Mouse (Mus musculus): Measurements from ENCODE around the gene Gm2115. TPM values are rescaled to one million over a fixed set of nuclear protein-coding genes. Genes with fewer than 3 reads are reported as not detected.

The Gm2115 gene
- polyA plus RNA-seq, 1 experiment from 2014 or later = 0.45 TPM

- H3K4me1 ChIP-seq (ENCODE audit: insufficient read depth, low read depth, low read length) = no peaks in the 10 kb centered on the region
- H3K4me3 ChIP-seq (ENCODE audit: low read depth, low read length) = no peak overlapping the region
- no peaks in the 10 kb centered on the region for H3K27me3 ChIP-seq (replicated peaks; ENCODE audit: insufficient read depth, low read length)
- TF ChIP-seq EP300 (IDR thresholded peaks at IDR 0.05) (no peak), CTCF (IDR thresholded peaks at IDR 0.05) (no peak)
- no peaks in the 10 kb centered on the region for H3K9me3 ChIP-seq (ENCODE audit: low read length)
- no peaks in the 10 kb centered on the region for H3K36me3 ChIP-seq (ENCODE audit: insufficient read depth, low read length)
- DNase-seq (ENCODE audit: low spot score) (no peak), ATAC-seq (no peak)
- 75% methylated on average over 1 of the region's 1 CpGs for WGBS
- H3K27ac ChIP-seq (ENCODE audit: low read length) = no peak overlapping the region
- H3K9ac ChIP-seq (replicated peaks; ENCODE audit: low read depth) = no peak overlapping the region
- no peak overlapping the region for H3K4me2 ChIP-seq (replicated peaks; ENCODE audit: low read depth, low read length)
These were observed 51.0 kb downstream of the Gm2115 start for GRCm38 (mm10) chr7:84579769-84580168.

GRCm38 (mm10) chr7:84585086-84585485 is 56.3 kb downstream of the Gm2115 start:
- H3K4me1 ChIP-seq (ENCODE audit: insufficient read depth, low read depth, low read length) = no peaks in the 10 kb centered on the region
- no peak overlapping the region for H3K27ac ChIP-seq (ENCODE audit: low read length)
- TF ChIP-seq EP300 (IDR thresholded peaks at IDR 0.05) (no peak), CTCF (IDR thresholded peaks at IDR 0.05) (no peak)
- no peak overlapping the region for H3K9ac ChIP-seq (replicated peaks; ENCODE audit: low read depth)
- DNase-seq (ENCODE audit: low spot score) = no peak
- no peak overlapping the region for H3K4me3 ChIP-seq (ENCODE audit: low read depth, low read length)
- H3K27me3 ChIP-seq (replicated peaks; ENCODE audit: insufficient read depth, low read length) = no peaks in the 10 kb centered on the region
- H3K4me2 ChIP-seq (replicated peaks; ENCODE audit: low read depth, low read length) = no peak overlapping the region
- ATAC-seq = no peak
- WGBS = 93% methylated on average over 4 of the region's 4 CpGs
- H3K36me3 ChIP-seq (ENCODE audit: insufficient read depth, low read length) = no peaks in the 10 kb centered on the region
- H3K9me3 ChIP-seq (ENCODE audit: low read length) = no peaks in the 10 kb centered on the region

DNA sequence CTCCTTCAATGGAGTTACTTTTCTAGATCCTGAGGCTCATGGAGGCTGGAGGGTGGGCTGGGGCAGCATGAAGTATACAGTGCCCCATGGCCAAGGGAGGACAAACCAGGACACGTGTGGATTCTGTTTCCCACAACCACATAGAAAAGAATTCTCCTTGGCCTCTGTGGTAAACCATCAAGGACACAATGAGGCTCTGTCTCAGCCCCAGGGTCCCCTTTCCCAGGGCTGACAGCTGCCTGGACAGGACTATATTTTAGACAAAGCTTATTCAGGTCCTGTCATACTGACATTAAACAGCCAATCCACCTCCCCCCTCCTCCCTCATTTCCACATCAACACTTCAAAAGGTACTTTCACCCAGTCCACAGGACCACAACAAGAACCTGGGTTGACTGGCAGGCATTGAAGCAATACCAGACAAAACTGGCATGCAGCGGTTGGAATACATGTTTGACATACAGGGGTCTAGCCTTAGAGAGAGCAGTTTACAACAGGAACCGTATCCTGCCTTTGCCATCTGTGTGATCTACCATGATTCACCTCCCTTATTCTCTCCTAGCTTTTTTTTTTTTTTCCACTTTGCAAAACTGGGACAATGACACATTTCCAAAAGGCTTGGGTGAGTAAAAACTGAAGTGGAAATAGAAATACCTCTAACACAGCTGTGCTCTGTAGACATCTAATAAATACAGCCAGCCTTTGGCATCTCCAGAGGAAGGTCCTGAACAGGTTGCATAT is 57.8 kb downstream of the Gm2115 start:
- Histone ChIP-seq H3K4me2 (replicated peaks; ENCODE audit: low read depth, low read length) (no peak overlapping the region), H3K36me3 (ENCODE audit: insufficient read depth, low read length) (no peaks in the 10 kb centered on the region), H3K4me1 (ENCODE audit: insufficient read depth, low read depth, low read length) (no peaks in the 10 kb centered on the region), H3K9me3 (ENCODE audit: low read length) (no peaks in the 10 kb centered on the region), H3K9ac (replicated peaks; ENCODE audit: low read depth) (no peak overlapping the region), H3K4me3 (ENCODE audit: low read depth, low read length) (no peak overlapping the region), H3K27me3 (replicated peaks; ENCODE audit: insufficient read depth, low read length) (no peaks in the 10 kb centered on the region), H3K27ac (ENCODE audit: low read length) (no peak overlapping the region)
- DNase-seq (ENCODE audit: low spot score) (no peak), ATAC-seq (no peak)
- no peak for TF ChIP-seq EP300 (IDR thresholded peaks at IDR 0.05)
- no peak for TF ChIP-seq CTCF (IDR thresholded peaks at IDR 0.05)
- WGBS = 81% methylated on average over 3 of the region's 3 CpGs

- H3K4me3 ChIP-seq (ENCODE audit: low read depth, low read length) = no peak overlapping the region
- no peak overlapping the region for H3K4me2 ChIP-seq (replicated peaks; ENCODE audit: low read depth, low read length)
- H3K9ac ChIP-seq (replicated peaks; ENCODE audit: low read depth) = no peak overlapping the region
- no peak overlapping the region for H3K27ac ChIP-seq (ENCODE audit: low read length)
- DNase-seq (ENCODE audit: low spot score) (no peak), ATAC-seq (no peak)
- no peaks in the 10 kb centered on the region for H3K9me3 ChIP-seq (ENCODE audit: low read length)
- no peaks in the 10 kb centered on the region for H3K27me3 ChIP-seq (replicated peaks; ENCODE audit: insufficient read depth, low read length)
- no peaks in the 10 kb centered on the region for H3K4me1 ChIP-seq (ENCODE audit: insufficient read depth, low read depth, low read length)
- H3K36me3 ChIP-seq (ENCODE audit: insufficient read depth, low read length) = no peaks in the 10 kb centered on the region
- WGBS = 87% methylated on average over 5 of the region's 5 CpGs
- TF ChIP-seq EP300 (IDR thresholded peaks at IDR 0.05) (no peak), CTCF (IDR thresholded peaks at IDR 0.05) (no peak)
These were observed 58.5 kb downstream of the Gm2115 start for GRCm38 (mm10) chr7:84587101-84587783.

DNA sequence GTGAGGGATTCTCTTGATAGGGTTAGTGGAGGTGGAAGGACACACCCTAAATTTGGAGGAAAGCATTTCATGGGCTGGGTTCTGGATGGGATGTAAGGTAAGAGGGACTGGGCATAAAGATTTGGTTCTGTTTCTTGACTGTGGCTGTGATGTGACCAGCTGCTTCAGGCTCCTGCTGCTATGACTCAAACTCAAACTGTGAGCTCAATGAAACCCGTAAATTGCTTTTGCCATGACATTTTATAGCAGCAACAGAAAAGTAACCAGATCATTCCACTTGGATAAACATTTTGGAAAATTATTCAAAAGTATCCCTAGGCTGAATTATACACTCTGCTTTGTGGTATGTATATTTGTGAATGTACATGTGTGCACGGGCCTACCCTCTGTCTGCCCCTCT is 61.9 kb downstream of the Gm2115 start:
- H3K9me3 ChIP-seq (ENCODE audit: low read length) = no peaks in the 10 kb centered on the region
- H3K27me3 ChIP-seq (replicated peaks; ENCODE audit: insufficient read depth, low read length) = no peaks in the 10 kb centered on the region
- H3K4me3 ChIP-seq (ENCODE audit: low read depth, low read length) = no peak overlapping the region
- WGBS = 94% methylated on average over 2 of the region's 2 CpGs
- no peak for ATAC-seq
- no peaks in the 10 kb centered on the region for H3K36me3 ChIP-seq (ENCODE audit: insufficient read depth, low read length)
- no peak for DNase-seq (ENCODE audit: low spot score)
- TF ChIP-seq CTCF (IDR thresholded peaks at IDR 0.05) (no peak), EP300 (IDR thresholded peaks at IDR 0.05) (no peak)
- H3K9ac ChIP-seq (replicated peaks; ENCODE audit: low read depth) = no peak overlapping the region
- no peak overlapping the region for H3K4me2 ChIP-seq (replicated peaks; ENCODE audit: low read depth, low read length)
- no peaks in the 10 kb centered on the region for H3K4me1 ChIP-seq (ENCODE audit: insufficient read depth, low read depth, low read length)
- no peak overlapping the region for H3K27ac ChIP-seq (ENCODE audit: low read length)

GRCm38 (mm10) chr7:84591347-84591746 is 62.6 kb downstream of the Gm2115 start:
- WGBS = 86% methylated on average over 3 of the region's 3 CpGs

More at GRCm38 (mm10) chr7:84591347-84591746, 62.6 kb downstream of the Gm2115 start:
- ATAC-seq (no peak), DNase-seq (ENCODE audit: low spot score) (no peak)
- H3K27ac ChIP-seq (ENCODE audit: low read length) = no peak overlapping the region
- H3K4me3 ChIP-seq (ENCODE audit: low read depth, low read length) = no peak overlapping the region
- no peak overlapping the region for H3K4me2 ChIP-seq (replicated peaks; ENCODE audit: low read depth, low read length)
- H3K9me3 ChIP-seq (ENCODE audit: low read length) = no peaks in the 10 kb centered on the region
- TF ChIP-seq CTCF (IDR thresholded peaks at IDR 0.05) (no peak), EP300 (IDR thresholded peaks at IDR 0.05) (no peak)
- H3K9ac ChIP-seq (replicated peaks; ENCODE audit: low read depth) = no peak overlapping the region
- no peaks in the 10 kb centered on the region for H3K36me3 ChIP-seq (ENCODE audit: insufficient read depth, low read length)
- H3K4me1 ChIP-seq (ENCODE audit: insufficient read depth, low read depth, low read length) = no peaks in the 10 kb centered on the region
- H3K27me3 ChIP-seq (replicated peaks; ENCODE audit: insufficient read depth, low read length) = no peaks in the 10 kb centered on the region

All from lung, postnatal 0 days (tissue).